Comparison of ENCODE assay signal across 21 mouse cellular contexts in genomic region chr6:35303355-35303900, GRCm38 (mm10). TPM values are rescaled to one million over a fixed set of nuclear protein-coding genes. Genes with fewer than 3 reads are reported as not detected.
A peak's percentile ranks its signal among the peaks of the same experiment; 100 is the strongest.
DNase-seq lines count a peak whose midpoint lies in the region; ATAC-seq and TF ChIP-seq lines count a peak whose summit lies in the region.
"Had no signal": no experiment of that assay in that cellular context is flagged by ENCODE, and none has a peak within 500 bp of the region (broad histone marks: within the 10 kb centered on the region; RNA-seq: fewer than 3 reads in every experiment).

No protein-coding gene starts in this region.

- no peak for TF ChIP-seq POLR2A in kidney, adult 2 months (IDR thresholded peaks at IDR 0.05; ENCODE audit: low read depth, low read length)
- no peak for TF ChIP-seq POLR2A in thymus, adult 2 months (IDR thresholded peaks at IDR 0.05; ENCODE audit: control insufficient read depth, extremely low read depth, insufficient read depth, low read length, poor library complexity)

- H3K4me1 ChIP-seq in kidney, adult 2 months (ENCODE audit: control insufficient read depth, insufficient read depth, low read length) = peaks cover 8% of the 10 kb centered on the region; the same call in 1 of the 2 replicates
- peaks cover 5% of the 10 kb centered on the region; the same call in 1 of the 2 replicates for H3K4me1 ChIP-seq in liver, postnatal 0 days (ENCODE audit: insufficient read depth)
- H3K4me1 ChIP-seq in thymus, adult 2 months (replicated peaks; ENCODE audit: control insufficient read depth, insufficient read depth, low read length) = no peaks in the 10 kb centered on the region

- TF ChIP-seq EP300 in liver, postnatal 0 days (IDR thresholded peaks at IDR 0.05; ENCODE audit: low read depth) = 0 out of 2 replicates have a peak, but pooled peaks have one; percentile 20

- intact Hi-C loops in left cerebral cortex, postnatal 36 days (cut with DNase I) = no loop called here

- WGBS in kidney, adult 2 months = 50% methylated on average over 11 of the region's 11 CpGs
- 48% methylated on average over 11 of the region's 11 CpGs for WGBS in liver, postnatal 0 days (ENCODE audit: insufficient replicate concordance)
- WGBS in thymus, adult 2 months = 83% methylated on average over 11 of the region's 11 CpGs

- H3K9ac ChIP-seq in liver, postnatal 0 days (replicated peaks) = no peak overlapping the region
- H3K9ac ChIP-seq: forebrain, postnatal 0 days; heart, embryonic 12.5 days had no signal

- DNase-seq in adrenal gland, postnatal 10 days = peak; percentile 18
- DNase-seq in adrenal gland, adult (ENCODE audit: inconsistent age in 2 of 2, low spot score in 1 of 2) = no peak
- peak; percentile 97 for DNase-seq in kidney, adult 2 months
- peak; percentile 74 to 83 for DNase-seq in kidney, postnatal 4 days
- peak; percentile 83 for DNase-seq in liver, postnatal 0 days
- DNase-seq in left cerebral cortex, postnatal 36 days (ENCODE audit: low spot score in 2 of 2) = no peak
- no peak for DNase-seq in layer of hippocampus, adult 11-12 months (ENCODE audit: low spot score)
- no peak for DNase-seq in thymus, adult 2 months
- DNase-seq: adrenal gland, adult 8-10 months; cerebellum, postnatal 10 days; forebrain, postnatal 0 days; gastrocnemius, postnatal 10 days; right cerebral cortex, postnatal 25 days; thymus, postnatal 4 days had no signal

- H3K4me3 ChIP-seq in kidney, adult 2 months (ENCODE audit: insufficient read depth, low read depth, low read length) = no peak overlapping the region
- H3K4me3 ChIP-seq in liver, postnatal 0 days (ENCODE audit: low read depth, low read length) = no peak overlapping the region
- H3K4me3 ChIP-seq in thymus, adult 2 months (ENCODE audit: control insufficient read depth, insufficient read depth, low read length) = no peak overlapping the region
- H3K4me3 ChIP-seq: erythroblast, embryonic 14.5 days; heart, embryonic 12.5 days; layer of hippocampus, adult 2 months; midbrain, embryonic 10.5 days; myocyte had no signal

- no peaks in the 10 kb centered on the region for H3K27me3 ChIP-seq in kidney, adult 2 months (replicated peaks; ENCODE audit: control insufficient read depth, insufficient read depth, low read length)
- H3K27me3 ChIP-seq in liver, postnatal 0 days (ENCODE audit: insufficient read depth, low read length) = no peaks in the 10 kb centered on the region
- no peaks in the 10 kb centered on the region for H3K27me3 ChIP-seq in thymus, adult 2 months (ENCODE audit: control insufficient read depth, insufficient read depth, low read length)
- H3K27me3 ChIP-seq: heart, embryonic 12.5 days had no signal

- H3K4me2 ChIP-seq in liver, postnatal 0 days (ENCODE audit: low read depth, low read length) = no peak overlapping the region
- H3K4me2 ChIP-seq: heart, embryonic 12.5 days had no signal

- H3K9me3 ChIP-seq in liver, postnatal 0 days (ENCODE audit: low read length) = no peaks in the 10 kb centered on the region
- H3K9me3 ChIP-seq: heart, embryonic 12.5 days; midbrain, embryonic 10.5 days had no signal

- peak overlapping the region; percentile 57 for H3K27ac ChIP-seq in kidney, adult 2 months (ENCODE audit: insufficient read depth, low read depth, low read length)
- H3K27ac ChIP-seq in liver, postnatal 0 days (ENCODE audit: low read depth) = no peak overlapping the region
- H3K27ac ChIP-seq in thymus, adult 2 months (ENCODE audit: control insufficient read depth, insufficient read depth, low read length) = no peak overlapping the region
- H3K27ac ChIP-seq: layer of hippocampus, adult 2 months; midbrain, embryonic 10.5 days had no signal

- peak; percentile 97 for ATAC-seq in liver, postnatal 0 days
- ATAC-seq: forebrain, postnatal 0 days; Patski had no signal

- TF ChIP-seq CTCF in kidney, adult 2 months (conservative IDR thresholded peaks at IDR 0.05; ENCODE audit: insufficient read depth, insufficient read length, low read depth, low read length) = no peak
- TF ChIP-seq CTCF in liver, postnatal 0 days (IDR thresholded peaks at IDR 0.05; ENCODE audit: low read depth) = no peak
- no peak for TF ChIP-seq CTCF in thymus, adult 2 months (IDR thresholded peaks at IDR 0.05; ENCODE audit: borderline replicate concordance, control insufficient read depth, extremely low read depth, insufficient read depth, low read length, poor library complexity)

- H3K36me3 ChIP-seq in kidney, adult 2 months (ENCODE audit: control insufficient read depth, insufficient read depth, low read length) = no peaks in the 10 kb centered on the region
- H3K36me3 ChIP-seq in liver, postnatal 0 days (replicated peaks; ENCODE audit: insufficient read depth, low read length) = no peaks in the 10 kb centered on the region
- H3K36me3 ChIP-seq in thymus, adult 2 months (ENCODE audit: control insufficient read depth, insufficient read depth, low read length) = no peaks in the 10 kb centered on the region
- H3K36me3 ChIP-seq: heart, embryonic 12.5 days; midbrain, embryonic 10.5 days had no signal

RNA-seq across cellular contexts. Expression of gene Slc13a4, which starts 4.5 kb away (rescaled TPM):
- total RNA-seq in adrenal gland, postnatal 10 days (2021) = under 1 TPM; 0.30 to 0.33 TPM
- 5.2 and 5.6 TPM in 2 replicates for polyA plus RNA-seq in kidney, adult 2 months (2012; rRNA removed)
- polyA plus RNA-seq in liver, postnatal 0 days (2015; fragmentation: Nextera tagmentation; extraction: Ambion mirVana) = 0.02 TPM in 1 of 2 replicates, not detected in the other
- total RNA-seq in left cerebral cortex, postnatal 36 days (2021) = 10 to 100 TPM in 1 of 2 experiments, 1 to 10 TPM in 1; 7.3 to 13.6 TPM
- 0.26 and 0.34 TPM in 2 replicates for polyA plus RNA-seq in thymus, adult 2 months (2012; rRNA removed)
- total RNA-seq: hematopoietic stem cell, adult 5-6 weeks had no signal
- polyA plus RNA-seq: erythroblast, embryonic 14.5 days; Patski had no signal

RNA-seq across cellular contexts. Expression of gene Fam180a, which starts 22.5 kb away (rescaled TPM):
- total RNA-seq in adrenal gland, postnatal 10 days (2021) = 1 to 10 TPM; 1.1 to 2.6 TPM
- polyA plus RNA-seq in kidney, adult 2 months (2012; rRNA removed) = 0.39 and 0.49 TPM in 2 replicates
- polyA plus RNA-seq in liver, postnatal 0 days (2015; fragmentation: Nextera tagmentation; extraction: Ambion mirVana) = 0.26 and 1.1 TPM in 2 replicates
- 1 to 10 TPM; 2.8 to 5.7 TPM for total RNA-seq in left cerebral cortex, postnatal 36 days (2021)
- polyA plus RNA-seq in thymus, adult 2 months (2012; rRNA removed) = 0.10 and 0.15 TPM in 2 replicates
- total RNA-seq: hematopoietic stem cell, adult 5-6 weeks had no signal
- polyA plus RNA-seq: erythroblast, embryonic 14.5 days; midbrain, embryonic 10.5 days; Patski had no signal

Comparison
In these comparisons a context has a peak if more than half of its experiments do, and no peak if none do; other contexts are left out.
1. DNase-seq: peak in adrenal gland, postnatal 10 days (single experiment), kidney, adult 2 months (single experiment), kidney, postnatal 4 days (2 of 2) and liver, postnatal 0 days (single experiment); none in adrenal gland, adult (0 of 2), left cerebral cortex, postnatal 36 days (0 of 2), layer of hippocampus, adult 11-12 months (single experiment) and thymus, adult 2 months (single experiment).